Mouse (Mus musculus) lung, postnatal 0 days (tissue): ENCODE data around the gene Fkbp2.

Source experiments
- CTCF ChIP-seq: IDR thresholded peaks from 2 replicates; pipeline ENCODE4 v1.5.1; 2016; ENCODE audit warnings: antibody characterized with exemption, mild to moderate bottlenecking
- EP300 ChIP-seq: IDR thresholded peaks from 2 replicates; pipeline ENCODE4 v1.6.1; 2016; ENCODE audit warnings: antibody characterized with exemption, mild to moderate bottlenecking, control low read depth

- TF ChIP-seq CTCF = no peak; the same call in 1 of the 2 replicates
- 0 out of 2 replicates have a peak, but pooled peaks have one; percentile 23 for TF ChIP-seq EP300
Observed at GRCm38 (mm10) chr19:6992011-6992858, 11.9 kb upstream of the Fkbp2 start, which contains the start of gene Dnajc4.
